Mouse (Mus musculus) lung, adult 18-20 months (tissue): ENCODE data around the gene Atp9a.
A peak's percentile ranks its signal among the peaks of the same experiment; 100 is the strongest.

Experiments
- DNase-seq, 2 experiments: peaks; one replicate each; pipeline ENCODE4 v3.0.0; 2022; ENCODE audit warnings: mixed read lengths in 2 of 2

Gene Atp9a

DNA sequence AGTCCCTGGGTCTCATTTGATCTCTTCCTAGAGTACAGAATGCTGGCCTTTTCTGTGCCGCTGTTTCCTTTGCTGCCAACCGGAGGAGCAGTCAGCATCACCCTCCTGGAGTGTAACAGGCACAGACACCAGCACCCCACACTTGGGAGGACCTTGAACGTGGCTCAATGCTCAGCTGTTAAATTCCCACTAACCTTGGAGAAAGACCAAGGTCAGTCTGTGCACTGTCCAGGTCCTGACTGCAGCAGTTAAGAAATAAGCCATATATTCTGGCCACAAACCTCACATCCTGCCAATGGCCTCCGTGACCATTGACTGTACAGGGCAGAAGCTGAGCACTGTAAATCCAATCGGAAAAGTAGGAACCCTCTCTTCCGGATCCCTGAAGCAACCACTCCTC, 148.5 kb downstream of the Atp9a start:
- no peak for DNase-seq

DNA sequence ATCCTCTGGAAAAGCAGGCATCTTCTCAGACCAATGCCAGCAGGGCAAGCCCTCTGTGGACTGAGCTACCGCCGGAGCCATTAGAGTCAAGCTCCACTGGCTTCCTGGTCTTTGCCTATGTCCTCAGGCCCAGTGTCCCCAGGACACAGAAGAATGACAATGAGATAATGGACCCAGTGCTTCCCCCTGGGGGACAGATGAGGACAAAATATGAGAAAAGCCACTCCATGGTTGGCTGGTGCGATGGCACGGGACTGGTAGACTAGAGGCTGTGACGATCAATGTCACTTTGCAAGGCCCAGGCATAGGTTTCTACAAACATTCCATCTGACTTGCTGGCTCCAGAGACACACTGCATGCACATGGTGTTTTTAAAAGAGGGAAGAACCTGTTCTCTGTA, 149.2 kb downstream of the Atp9a start:
- DNase-seq: no peak

GRCm38 (mm10) chr2:168591076-168591475, 151.1 kb downstream of the Atp9a start:
- DNase-seq: no peak

DNA sequence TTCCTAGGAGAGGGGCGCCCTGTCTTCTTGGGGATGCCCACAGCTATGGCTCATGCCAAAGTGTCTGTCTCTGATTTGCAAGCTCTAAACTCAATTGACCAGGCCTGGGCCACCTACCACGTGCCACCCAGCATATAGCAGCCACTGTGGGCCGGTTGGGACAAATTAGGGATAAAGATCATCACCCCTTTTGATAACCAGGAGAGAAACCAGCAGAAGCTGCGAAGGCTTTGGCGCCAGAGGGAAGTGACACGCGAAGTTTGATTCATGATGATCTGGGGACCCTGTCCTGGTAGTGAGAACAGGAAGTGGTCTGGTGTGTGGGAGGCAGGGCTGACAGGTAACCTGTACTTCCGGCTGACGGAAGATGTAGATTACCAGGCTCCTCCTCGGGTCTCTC, 151.7 kb downstream of the Atp9a start:
- peak in 1 of 2 experiments; percentile 22 for DNase-seq

DNA sequence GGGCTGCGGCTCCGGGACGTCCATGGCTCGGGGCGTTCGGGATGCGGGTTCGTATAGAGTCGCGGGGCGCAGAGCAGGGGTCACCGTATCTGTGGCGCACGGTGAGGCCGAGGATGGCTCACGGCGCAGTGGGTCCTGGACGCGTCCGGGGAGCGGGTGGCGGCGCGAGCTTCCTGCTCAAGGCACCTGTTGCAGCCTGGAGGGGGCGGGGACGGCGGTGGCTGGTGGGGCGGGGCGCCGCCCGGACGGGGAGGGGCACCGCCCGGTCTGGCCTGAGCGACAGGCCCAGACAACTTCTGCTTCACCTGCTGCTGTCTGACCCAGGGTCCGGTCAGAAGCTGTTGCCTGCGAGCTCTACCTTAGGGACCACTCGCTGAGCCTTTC, 152.0 kb downstream of the Atp9a start:
- DNase-seq: peak; percentile 56 to 59

GRCm38 (mm10) chr2:168589368-168590167, 152.6 kb downstream of the Atp9a start:
- DNase-seq: no peak

- DNase-seq: no peak
Measured at GRCm38 (mm10) chr2:168588591-168589367, 153.4 kb downstream of the Atp9a start.

DNA sequence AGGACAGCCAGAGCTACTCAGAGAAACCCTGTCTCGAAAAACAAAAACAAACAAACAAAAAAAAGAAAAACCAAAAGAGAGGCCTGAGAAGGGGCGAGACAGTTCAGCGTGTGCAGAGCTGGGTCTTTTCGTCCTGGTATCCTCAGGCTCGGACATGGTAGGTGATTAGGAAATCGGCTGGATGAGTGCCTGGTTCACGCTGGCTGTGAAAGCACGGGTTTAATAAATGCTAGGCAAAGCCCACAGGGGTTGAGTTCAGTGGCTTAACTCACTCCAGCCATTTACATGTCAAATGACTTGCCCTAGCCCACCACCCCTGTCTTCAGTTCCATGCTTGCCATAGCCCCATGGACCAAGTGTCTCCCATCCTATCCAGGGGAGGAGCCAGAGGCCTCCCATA, 155.1 kb downstream of the Atp9a start:
- DNase-seq: no peak

GRCm38 (mm10) chr2:168586512-168586911, 155.7 kb downstream of the Atp9a start:
- no peak for DNase-seq

GRCm38 (mm10) chr2:168584857-168585256, 157.4 kb downstream of the Atp9a start:
- no peak for DNase-seq
